Mouse (Mus musculus) thymus, adult 18-20 months (tissue): Measurements from ENCODE around the gene Hmox2.
"Not testable (repeated sequence)": the region's sequence is repeated elsewhere in the genome, so short reads cannot be mapped to it uniquely, and the experiment has no call there.

ENCODE experiments used
- DNase-seq, 2 experiments: peaks; one replicate each; pipeline ENCODE4 v3.0.0; 2022; ENCODE audit warnings: mixed read lengths in 2 of 2

Gene Hmox2

GRCm38 (mm10) chr16:4726528-4727128 is 467 bp downstream of the Hmox2 start:
- no peak for DNase-seq

GRCm38 (mm10) chr16:4727526-4727925 is 1.4 kb downstream of the Hmox2 start:
- no peak for DNase-seq

GRCm38 (mm10) chr16:4727963-4728362 is 1.8 kb downstream of the Hmox2 start:
- DNase-seq = no peak

- no peak for DNase-seq
Observed at GRCm38 (mm10) chr16:4730776-4731358, 4.7 kb downstream of the Hmox2 start.

GRCm38 (mm10) chr16:4736262-4736661 is 10.1 kb downstream of the Hmox2 start:
- DNase-seq = no peak

- no peak for DNase-seq
Observed at GRCm38 (mm10) chr16:4739994-4740393, 13.8 kb downstream of the Hmox2 start.

- DNase-seq = no peak
Observed at GRCm38 (mm10) chr16:4742186-4742585, 16.0 kb downstream of the Hmox2 start.

GRCm38 (mm10) chr16:4752155-4752554 is 26.0 kb downstream of the Hmox2 start:
- no peak for DNase-seq

- no peak for DNase-seq
Observed at GRCm38 (mm10) chr16:4754045-4754444, 27.9 kb downstream of the Hmox2 start.

GRCm38 (mm10) chr16:4756660-4757335 is 30.6 kb downstream of the Hmox2 start:
- DNase-seq = not testable (repeated sequence)

- DNase-seq = no peak
Observed at GRCm38 (mm10) chr16:4762437-4762836, 36.3 kb downstream of the Hmox2 start.

- DNase-seq = no peak
Observed at GRCm38 (mm10) chr16:4763276-4763675, 37.1 kb downstream of the Hmox2 start.

GRCm38 (mm10) chr16:4765852-4766251 is 39.7 kb downstream of the Hmox2 start:
- no peak for DNase-seq

GRCm38 (mm10) chr16:4767012-4767790 is 41.0 kb downstream of the Hmox2 start:
- no peak for DNase-seq

GRCm38 (mm10) chr16:4768719-4769118 is 42.6 kb downstream of the Hmox2 start:
- DNase-seq = no peak

GRCm38 (mm10) chr16:4773289-4773970 is 47.3 kb downstream of the Hmox2 start:
- DNase-seq = no peak

GRCm38 (mm10) chr16:4777171-4777904 is 51.2 kb downstream of the Hmox2 start:
- DNase-seq = no peak

- no peak for DNase-seq
Observed at GRCm38 (mm10) chr16:4777905-4778609, 51.9 kb downstream of the Hmox2 start.

- no peak for DNase-seq
Observed at GRCm38 (mm10) chr16:4778940-4779339, 52.8 kb downstream of the Hmox2 start.

- DNase-seq = peak in 1 of 2 experiments; percentile 26
Observed at GRCm38 (mm10) chr16:4781524-4782196, 55.5 kb downstream of the Hmox2 start.

GRCm38 (mm10) chr16:4782515-4782914 is 56.4 kb downstream of the Hmox2 start:
- no peak for DNase-seq
